Mouse (Mus musculus) megakaryocyte progenitor cell, adult 5-6 weeks (primary cell): ENCODE results near the gene Nell2. TPM values are rescaled to one million over a fixed set of nuclear protein-coding genes. Genes with fewer than 3 reads are reported as not detected.

Experiments used
- ATAC-seq: replicated peaks from 2 replicates; pipeline ENCODE4 v1.8.0; 2016; ENCODE audit warnings: mild to moderate bottlenecking, moderate TSS enrichment, inconsistent platforms; ENCODE audit not compliant: poor library complexity
- total RNA-seq, 2 experiments: library from RNA; stranded (forward) in 1 of 2; stranded (reverse) in 1 of 2; fragments of 157-497, 149-512 nt in 1 of 2; fragments of 200-1000 nt in 1 of 2; gene quantifications; 2 replicates each; pipeline versions ENCODE4 v1.2.3 to v1.2.4; 2015 to 2017

Gene Nell2
- total RNA-seq, 2 experiments from 2014 or later: not detected

DNA sequence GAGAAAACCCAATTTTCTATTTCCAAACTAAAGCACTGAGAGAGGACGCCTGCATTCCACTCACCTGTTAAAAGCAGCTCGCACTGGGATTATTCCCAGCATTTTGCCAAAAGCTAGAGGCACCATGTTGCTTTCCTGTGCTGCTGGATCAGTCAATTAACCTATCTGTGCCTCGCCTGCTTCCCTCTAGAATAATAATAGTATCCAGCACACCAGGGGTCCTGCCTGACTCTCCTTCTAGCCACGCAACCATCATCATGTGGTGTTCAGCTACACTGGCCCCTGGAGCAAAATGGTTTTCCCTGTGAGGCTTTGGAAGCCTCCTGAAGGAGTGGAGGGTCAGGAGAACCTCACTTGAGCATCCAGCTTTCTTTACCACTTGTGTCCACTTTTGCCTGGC, 397.0 kb downstream of the Nell2 start:
- no peak for ATAC-seq

DNA sequence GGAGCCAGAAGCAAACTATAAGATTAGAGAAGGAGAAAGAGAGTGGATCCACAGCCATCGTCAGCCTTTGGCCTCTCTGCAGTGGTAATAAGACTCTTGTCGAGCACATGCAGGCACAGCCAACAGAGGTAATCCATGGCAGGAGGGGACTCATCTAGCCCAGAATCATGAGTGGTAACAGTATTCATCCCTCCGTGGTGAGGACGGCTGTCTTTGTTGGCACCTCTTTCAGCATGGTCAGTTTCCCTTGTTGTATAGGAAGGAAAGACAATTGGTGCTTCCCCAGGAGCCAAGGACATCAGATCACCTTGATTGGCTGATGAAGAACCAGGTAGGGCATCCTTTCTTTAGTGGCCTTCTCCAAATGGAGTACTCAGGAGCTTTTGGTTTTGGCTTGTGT, 419.7 kb downstream of the Nell2 start:
- ATAC-seq: no peak

DNA sequence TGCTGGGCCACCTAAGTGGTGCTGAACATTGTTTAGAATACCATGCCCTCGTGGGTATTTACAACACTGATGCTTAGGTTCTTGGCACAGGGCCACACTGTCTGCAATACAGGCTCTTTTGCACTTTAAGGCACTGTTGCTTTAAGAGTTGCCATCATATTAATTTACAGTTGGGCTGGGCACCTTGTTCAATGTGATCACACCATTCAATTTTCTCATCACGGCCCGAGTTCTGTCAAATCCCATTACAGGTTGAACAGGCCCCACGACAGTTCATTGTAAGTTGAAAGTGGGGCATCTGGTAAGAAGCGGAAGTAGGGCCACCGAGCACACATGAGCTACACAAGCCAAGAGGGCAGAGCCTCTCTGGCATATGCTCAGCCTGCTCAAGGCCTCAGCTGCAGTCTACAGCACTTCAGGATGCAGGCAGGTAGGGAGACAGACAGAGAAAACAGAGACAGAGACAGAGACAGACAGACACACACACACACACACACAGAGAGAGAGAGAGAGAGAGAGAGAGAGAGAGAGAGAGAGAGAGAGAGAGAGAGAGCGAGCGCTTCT, 421.0 kb downstream of the Nell2 start:
- no peak for ATAC-seq

DNA sequence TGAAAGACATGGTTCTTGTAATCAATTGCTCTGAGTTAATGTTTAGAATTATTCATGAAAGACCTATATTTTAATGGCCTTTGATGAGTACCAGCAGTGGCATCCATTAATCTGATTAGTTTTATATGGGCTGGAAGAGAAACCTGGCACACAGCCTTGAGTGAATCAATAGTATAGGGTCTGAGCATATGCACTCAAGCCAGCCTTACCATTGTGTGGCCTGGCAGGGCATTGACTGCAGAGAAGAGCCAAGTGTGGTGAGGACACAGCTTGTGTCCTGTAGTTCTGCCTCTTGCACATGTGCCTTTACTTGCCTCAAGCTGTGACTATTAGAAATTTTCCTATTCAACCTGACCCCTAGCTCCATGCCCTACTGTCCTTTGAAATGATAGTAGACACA, 426.8 kb downstream of the Nell2 start:
- no peak for ATAC-seq

DNA sequence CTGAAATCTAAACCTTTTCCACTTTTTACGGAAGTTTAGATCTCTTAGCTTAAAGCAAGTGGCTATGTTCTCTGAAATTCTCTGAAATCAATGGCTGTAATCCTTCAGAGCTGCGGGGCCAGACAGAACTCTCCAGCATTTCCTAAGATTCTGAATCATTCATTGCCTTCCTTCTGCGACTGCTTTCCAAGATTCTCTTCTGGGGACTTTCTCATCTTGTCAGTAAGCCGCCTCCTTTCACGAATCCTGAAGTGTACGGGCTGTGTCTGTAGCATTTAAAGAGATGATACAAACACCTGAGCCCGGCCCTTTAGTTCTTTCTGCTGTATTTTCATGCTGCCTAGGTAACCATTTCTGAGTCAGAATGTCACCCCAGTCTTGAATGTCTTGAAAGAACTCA, 428.2 kb downstream of the Nell2 start:
- ATAC-seq: no peak

DNA sequence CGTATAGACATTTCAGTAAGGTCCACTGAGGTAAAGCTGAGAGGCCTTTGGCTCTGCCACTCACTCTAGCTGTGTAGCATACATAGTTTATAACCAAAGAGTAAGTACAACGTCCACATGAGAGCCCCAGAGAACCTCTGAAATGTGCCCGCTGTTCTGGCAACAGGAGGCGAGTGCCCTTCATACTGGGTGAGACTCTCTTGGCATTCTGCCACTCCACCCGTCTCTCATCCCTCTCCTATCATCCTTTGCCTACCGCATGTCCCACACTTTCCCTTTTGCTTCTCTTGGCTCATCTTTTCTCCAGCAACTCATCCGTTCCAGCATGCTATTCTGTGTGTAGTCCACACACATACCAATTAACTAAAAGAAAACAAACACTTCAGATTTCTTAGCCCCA, 442.4 kb downstream of the Nell2 start:
- no peak for ATAC-seq

DNA sequence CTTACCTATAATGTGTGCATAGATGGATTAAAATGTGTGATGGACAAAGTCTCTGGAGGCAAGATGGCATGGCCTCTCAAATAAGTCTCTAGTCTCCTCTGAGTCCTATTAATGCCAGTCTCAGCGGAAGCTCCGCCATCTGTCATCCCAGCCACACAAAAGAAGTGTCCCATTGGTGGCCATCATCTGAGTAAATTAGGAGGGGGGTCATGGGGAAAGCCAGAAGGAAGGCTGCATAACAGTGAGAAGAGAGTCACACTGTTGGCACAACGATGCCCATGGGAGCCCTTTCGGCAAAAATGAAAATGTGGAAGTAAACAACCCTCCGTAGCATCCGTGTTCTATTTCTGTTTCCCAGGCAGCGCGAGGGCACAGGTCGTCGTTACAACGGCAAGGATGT, 446.7 kb downstream of the Nell2 start:
- ATAC-seq: no peak

DNA sequence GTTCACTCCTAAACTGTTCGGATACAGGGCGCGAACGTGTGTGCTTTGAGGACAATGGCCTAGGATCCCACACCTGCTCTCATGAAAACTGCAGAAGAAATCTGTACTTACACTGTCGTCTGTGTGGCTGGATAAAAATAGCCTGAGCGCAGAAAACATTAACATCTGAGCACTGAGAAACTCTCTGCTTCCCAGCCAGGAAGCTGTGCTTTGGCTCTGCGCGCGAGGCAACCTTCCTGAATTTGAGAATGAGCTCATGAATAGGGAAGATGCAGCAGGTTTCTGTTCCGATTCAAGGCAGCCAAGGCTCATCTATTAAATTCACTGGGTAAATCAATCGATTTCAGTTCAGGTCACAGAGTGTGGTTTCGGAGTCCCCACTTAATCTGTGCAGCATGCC, 453.0 kb downstream of the Nell2 start:
- ATAC-seq: no peak

DNA sequence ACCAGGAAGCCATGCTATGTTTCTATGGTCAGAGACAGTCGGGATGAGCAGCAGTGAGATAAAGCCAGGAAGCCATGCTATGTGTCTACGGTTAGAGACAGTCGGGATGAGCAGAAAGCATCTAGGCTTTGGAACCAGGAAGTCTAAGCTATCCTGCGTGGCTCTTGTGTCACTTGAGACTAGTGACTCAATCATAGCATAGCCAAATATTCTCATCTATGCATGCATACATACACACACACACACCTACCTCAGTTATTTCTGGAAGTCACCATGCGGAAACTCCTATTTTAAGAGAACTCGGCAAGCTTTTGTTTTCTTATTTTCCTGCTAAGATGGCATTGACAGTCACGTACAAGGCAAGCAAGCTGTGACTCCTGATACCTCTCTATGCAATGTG, 457.5 kb downstream of the Nell2 start:
- no peak for ATAC-seq

DNA sequence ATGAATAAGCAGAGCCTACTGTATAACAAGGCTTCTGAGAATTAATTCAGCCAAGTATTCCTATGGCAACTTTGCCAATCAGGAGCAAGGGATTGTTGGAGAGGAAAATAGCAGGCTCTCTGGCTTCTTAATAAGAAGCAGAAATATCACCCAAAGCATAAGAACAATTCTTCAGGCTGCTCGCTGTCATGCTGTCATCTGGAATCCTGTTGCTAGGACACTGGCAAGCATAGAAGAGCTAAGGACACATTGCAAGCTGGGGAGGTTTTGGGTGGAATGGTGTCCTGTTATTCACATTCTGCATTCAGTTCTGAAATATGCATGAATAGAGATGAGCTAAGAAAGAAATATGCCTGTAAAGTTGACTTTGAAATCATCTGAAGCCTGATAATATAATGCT, 459.6 kb downstream of the Nell2 start:
- ATAC-seq: no peak

DNA sequence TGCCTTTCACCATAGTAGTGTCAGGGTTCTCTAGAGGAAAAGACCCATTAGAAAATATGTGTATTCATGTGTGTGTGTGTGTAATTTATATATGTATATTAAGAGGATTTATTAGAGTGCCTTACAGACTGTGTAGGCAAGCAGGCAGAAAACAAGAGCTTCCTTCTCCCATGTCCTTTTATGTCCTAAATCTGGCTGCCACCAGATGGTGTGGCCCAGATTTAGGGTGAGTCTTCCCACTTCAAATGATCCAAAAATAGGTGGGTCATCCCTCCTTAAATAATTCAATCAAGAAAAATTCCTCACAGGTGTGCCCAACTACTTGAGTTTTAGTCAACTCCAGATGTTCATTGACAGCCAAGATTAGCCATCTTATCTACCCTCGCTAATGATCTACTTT, 460.3 kb downstream of the Nell2 start:
- ATAC-seq: no peak

DNA sequence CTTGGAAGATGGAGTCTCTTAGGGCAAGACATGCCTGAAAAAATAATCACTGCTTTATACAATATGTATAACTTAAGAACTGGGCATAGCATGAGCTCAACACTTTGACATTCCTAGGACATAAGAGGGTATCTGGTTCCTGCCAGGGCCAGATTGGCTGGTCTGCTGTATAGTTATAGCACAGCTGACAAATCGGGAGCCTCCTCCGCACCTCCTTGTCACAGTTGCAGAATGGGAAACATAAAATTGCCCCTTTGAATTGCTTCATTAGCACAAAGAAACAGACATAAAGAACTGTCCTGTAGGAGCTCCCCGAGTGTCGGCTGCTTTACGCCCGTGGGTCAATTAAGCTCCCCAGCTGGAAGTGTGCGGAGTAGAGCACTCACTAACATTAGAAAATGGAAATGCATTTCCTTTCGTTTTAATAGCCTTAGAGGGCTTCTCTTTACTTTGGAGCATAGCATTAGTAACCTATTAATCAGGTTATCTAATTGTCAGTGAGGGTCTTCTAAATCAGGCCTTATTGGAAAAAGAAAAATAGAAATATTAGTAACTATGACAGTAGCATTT, 473.2 kb downstream of the Nell2 start:
- ATAC-seq: no peak

DNA sequence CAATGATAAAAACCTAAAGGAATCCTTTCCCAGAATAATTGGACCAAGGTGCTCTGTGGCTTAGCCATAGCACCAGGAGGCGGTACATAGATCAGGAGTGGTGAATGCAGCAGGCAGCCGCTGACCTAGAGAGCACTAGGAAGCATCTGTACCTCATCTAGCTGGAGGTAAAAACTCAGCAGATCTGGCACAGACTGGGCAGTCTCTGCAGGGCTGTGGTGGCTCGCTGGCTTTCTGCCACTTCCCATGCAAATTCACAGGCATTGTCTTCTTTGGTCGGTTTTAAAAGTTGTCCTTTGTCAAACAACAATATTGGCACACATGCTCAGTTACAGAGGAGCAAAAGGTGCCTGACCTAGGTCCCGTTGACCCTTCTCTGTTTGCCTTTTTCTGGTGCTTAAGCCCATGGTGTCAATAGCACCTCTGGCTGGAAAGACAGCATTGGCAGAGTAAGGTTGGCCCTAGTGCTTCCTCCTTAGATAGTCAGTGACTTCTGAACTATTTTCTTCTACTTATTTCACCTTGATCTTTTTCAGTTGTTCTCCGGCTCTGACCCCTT, 479.1 kb downstream of the Nell2 start:
- ATAC-seq: no peak

DNA sequence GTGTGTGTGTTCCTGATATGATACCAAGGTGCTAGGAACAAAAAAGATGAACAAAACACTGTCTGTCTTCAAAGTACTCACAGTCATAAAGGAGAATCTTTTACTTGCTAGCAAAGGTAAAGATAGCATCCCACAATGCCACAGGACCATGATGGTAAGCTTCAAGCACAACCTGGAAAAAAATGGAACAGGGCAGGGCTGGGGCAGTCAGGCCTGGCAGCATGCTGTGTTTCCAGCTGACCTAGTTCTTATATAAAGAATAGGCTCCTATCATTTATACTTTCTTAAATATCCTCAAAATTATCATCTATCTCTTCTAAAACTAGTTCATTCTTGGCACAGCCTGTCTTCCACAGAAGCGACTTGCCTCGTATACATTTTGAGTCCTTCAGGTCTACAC, 480.9 kb downstream of the Nell2 start:
- no peak for ATAC-seq

DNA sequence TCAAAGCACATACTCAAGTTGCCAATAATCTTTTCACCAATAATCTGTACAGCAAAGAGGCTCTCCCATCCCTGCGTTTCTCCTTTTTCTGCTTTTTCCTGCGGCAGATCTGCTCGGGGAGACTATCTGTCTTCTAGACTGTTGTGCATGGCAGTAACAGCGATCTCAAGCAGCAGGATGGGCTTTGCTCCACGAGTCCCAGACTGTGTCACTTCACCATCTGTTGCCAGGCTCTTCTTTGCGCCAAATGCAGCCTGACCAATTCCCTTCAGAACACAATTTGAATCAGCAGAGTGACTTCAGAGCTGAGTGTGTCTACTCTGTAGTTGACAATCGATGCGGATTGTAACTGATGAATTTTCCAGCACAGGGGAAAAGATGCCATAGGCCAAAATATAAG, 484.3 kb downstream of the Nell2 start:
- ATAC-seq: no peak

DNA sequence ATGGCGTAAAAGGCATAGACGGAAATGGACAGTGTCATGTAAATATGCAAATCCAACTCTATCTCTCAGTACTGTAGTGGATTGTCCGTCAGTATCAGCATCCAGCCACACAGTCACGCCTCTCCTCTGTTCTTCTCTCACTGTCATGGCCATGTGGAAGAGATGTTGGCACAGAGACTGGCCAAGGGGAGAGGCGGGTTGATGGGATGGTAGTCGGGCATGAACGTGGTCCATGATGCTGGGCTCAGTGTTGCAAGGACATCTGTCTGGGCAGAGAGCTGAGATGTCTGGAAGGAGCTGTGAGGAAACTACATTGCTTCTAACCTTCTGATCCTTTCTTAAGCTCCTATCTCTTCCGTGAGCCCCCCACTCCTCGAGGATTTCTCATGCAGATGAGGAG, 485.9 kb downstream of the Nell2 start:
- ATAC-seq: no peak

DNA sequence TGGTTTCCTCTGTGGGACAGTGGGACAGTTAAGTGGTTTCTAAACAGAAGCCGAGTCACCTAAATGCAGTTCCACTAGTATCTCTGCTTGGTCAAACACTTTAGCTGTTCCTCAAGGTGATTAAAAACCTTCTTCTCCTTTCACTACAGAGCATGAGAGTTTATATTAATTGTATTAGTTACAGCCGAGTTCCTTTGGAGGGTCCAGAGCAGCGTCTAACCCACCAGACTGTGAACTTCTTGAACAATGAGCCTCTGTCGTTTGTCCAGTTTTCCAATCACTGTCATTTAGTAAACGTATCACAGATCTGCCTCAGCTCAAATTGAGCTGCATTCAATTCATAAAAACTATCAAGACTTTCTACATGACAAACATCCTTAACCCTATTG, 498.9 kb downstream of the Nell2 start:
- no peak for ATAC-seq

DNA sequence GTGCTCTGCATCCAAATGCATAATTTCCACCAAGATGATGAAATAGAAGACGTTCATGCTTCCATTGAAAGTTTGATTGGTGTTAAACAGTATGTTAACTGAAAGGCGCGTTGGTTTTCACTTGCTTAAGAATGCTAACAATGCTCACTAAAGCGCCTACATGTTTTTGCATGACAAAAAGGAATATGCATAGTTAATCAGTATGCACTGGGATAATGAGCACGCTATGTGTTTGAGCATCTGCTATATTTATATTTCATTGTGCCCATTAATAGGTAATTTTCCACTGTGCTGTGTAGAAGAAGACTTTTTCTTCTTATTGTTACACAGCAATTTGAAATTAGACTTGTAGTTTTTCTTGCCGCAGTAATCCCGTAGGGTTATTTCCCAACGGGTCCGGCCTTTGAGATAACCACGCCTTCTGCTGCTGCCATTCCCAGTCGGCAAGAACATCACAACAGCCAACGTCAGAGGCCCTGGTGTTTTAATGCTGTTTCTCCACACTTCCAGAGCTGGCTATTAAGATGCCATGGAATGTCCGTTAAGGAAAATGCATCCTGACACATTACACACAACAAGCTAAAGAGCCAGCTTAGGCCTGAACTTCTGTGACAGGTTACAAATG, 499.4 kb downstream of the Nell2 start:
- ATAC-seq: no peak

Other genes starting within 250 kb of the Nell2 start
- gene Dbx2, start 127.4 kb upstream of the Nell2 start, total RNA-seq (2015): not detected in 2 replicates
- not detected in 2 replicates for gene Dbx2, start 127.4 kb upstream of the Nell2 start, total RNA-seq (2017)